Mouse (Mus musculus) hindbrain, embryonic 15.5 days (tissue): ENCODE measurements around the gene Map3k7. TPM values are rescaled to one million over a fixed set of nuclear protein-coding genes. Genes with fewer than 3 reads are reported as not detected.

Experiments
- ATAC-seq: fragments of 200-750 bp; cut with Nextera tagmentation; 2 replicates; pipeline ENCODE4 v1.8.0; 2017; ENCODE audit warnings: low read depth, moderate number of reproducible peaks, moderate TSS enrichment; ENCODE audit not compliant: low FRiP score
- H3K27ac ChIP-seq: fragments of 300-500 bp; sonication (generic); replicated peaks from 2 replicates; pipeline ENCODE4 v1.5.1; 2015; ENCODE audit warnings: mild to moderate bottlenecking, inconsistent platforms
- H3K27me3 ChIP-seq: fragments of 300-500 bp; sonication (generic); 2 replicates; pipeline ENCODE4 v1.6.1; 2015; ENCODE audit warnings: control low read depth, inconsistent platforms
- H3K36me3 ChIP-seq: fragments of 300-500 bp; sonication (generic); 2 replicates; pipeline ENCODE4 v1.6.1; 2015; ENCODE audit warnings: control low read depth, inconsistent platforms
- H3K4me1 ChIP-seq: fragments of 300-500 bp; sonication (generic); replicated peaks from 2 replicates; pipeline ENCODE4 v1.6.1; 2015; ENCODE audit warnings: control low read depth, inconsistent platforms
- H3K4me2 ChIP-seq: fragments of 300-500 bp; sonication (generic); 2 replicates; pipeline ENCODE4 v1.6.1; 2015; ENCODE audit warnings: moderate library complexity, mild to moderate bottlenecking, inconsistent platforms
- H3K4me3 ChIP-seq: fragments of 300-500 bp; sonication (generic); 2 replicates; pipeline ENCODE4 v1.5.1; 2015; ENCODE audit warnings: mild to moderate bottlenecking, inconsistent platforms
- H3K9ac ChIP-seq: fragments of 300-500 bp; sonication (generic); 2 replicates; pipeline ENCODE4 v1.6.1; 2015; ENCODE audit warnings: inconsistent platforms
- H3K9me3 ChIP-seq: fragments of 300-500 bp; sonication (generic); 2 replicates; pipeline ENCODE4 v1.6.1; 2016; ENCODE audit warnings: control low read depth, inconsistent platforms
- WGBS: fragments of 180-500 bp; shearing (Covaris S2); methylation state at CpG from one replicate; pipeline ENCODE4 v1.1.7; 2015; 5-methylcytosine and 5-hydroxymethylcytosine counted together
- polyA plus RNA-seq: library from polyadenylated mRNA; unstranded; fragments of >200 nt; fragmentation: Nextera tagmentation; extraction: Ambion mirVana; gene quantifications from 2 replicates; pipeline ENCODE4 v1.2.1, GENCODE M21; 2015

Map3k7 gene
- polyA plus RNA-seq = 24.3 and 24.9 TPM in 2 replicates

DNA sequence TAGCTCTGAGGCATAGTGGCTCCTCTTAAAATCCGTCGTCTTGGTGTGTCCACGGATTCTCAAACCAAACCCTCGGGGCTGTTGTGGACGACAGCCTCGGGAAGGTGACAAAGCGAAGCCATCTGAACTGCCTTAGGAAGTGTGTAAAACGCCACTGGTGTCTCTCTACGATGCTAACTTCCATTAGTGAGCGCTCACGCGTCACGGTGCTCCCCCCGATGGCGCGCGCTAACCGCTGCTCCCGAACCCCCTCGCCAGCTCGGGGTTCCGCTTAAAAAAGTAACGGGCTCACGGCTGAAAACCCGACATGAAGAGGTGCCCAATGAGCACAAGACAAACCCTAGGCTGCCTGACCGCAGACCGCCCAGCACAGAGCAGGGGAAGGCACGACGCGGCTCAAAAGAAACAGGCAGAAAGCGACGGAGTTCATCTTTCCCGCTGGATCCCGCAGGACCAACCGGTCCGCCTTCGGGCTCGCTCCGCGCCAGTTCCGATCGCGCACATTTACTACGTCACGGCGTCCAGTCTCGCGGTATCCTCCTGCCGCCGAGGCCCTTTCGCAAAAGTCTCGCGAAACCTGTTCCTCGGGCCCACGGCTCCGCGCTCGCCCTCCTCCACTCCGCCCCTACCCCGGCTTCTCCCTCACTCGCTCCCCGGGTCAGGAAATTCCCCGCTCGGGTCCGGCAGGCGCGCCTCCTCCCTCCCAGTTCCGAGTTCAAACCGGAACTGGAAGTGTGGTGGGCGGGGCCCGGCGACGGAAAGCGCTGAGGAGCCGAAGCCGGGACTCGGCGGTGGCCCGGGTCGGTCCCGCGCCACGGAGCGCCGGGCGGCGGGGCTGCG is at the start of gene Map3k7:
Gene Map3k7 (plus strand): TSS at position 744 of the 840 bp plus-strand sequence.
- Histone ChIP-seq H3K4me2 (peak within 1 kb of the TSS; percentile 78), H3K27ac (peak within 1 kb of the TSS; percentile 98), H3K27me3 (no peaks in the 10 kb centered on the region), H3K9me3 (no peaks in the 10 kb centered on the region), H3K36me3 (no peaks in the 10 kb centered on the region), H3K9ac (peak within 1 kb of the TSS; percentile 89), H3K4me3 (peak within 1 kb of the TSS; percentile 85), H3K4me1 (peaks cover 26% of the 10 kb centered on the region)
- WGBS = under 1% methylated on average over 88 of the region's 88 CpGs
- ATAC-seq = peak; percentile 95

DNA sequence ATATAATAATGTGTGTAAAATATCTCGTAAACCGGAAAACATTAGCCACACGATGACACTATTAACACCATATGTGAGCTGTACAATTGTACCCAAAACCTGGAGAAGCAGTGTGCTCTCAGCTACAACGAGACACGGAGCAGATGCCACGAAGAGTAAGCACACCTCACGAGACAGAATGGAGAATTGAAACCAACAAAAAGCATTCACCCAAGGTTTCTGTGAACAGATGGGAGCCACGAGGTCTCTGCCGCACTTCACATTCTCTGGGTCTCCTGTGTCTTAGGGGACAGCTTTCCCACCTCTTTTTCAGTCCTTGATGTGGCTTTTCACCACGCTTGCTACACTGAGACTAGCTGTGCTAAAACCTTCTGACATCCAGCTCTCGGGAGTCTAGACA is 48.8 kb upstream of the Map3k7 start:
- no peak overlapping the region for H3K4me3 ChIP-seq
- ATAC-seq = no peak
- no peaks in the 10 kb centered on the region for H3K36me3 ChIP-seq
- H3K4me1 ChIP-seq = no peaks in the 10 kb centered on the region
- no peaks in the 10 kb centered on the region for H3K9me3 ChIP-seq
- H3K9ac ChIP-seq = no peak overlapping the region
- H3K27ac ChIP-seq = no peak overlapping the region
- H3K4me2 ChIP-seq = no peak overlapping the region
- WGBS = 67% methylated on average over 11 of the region's 11 CpGs
- H3K27me3 ChIP-seq = no peaks in the 10 kb centered on the region

GRCm38 (mm10) chr4:31918717-31919116 is 45.2 kb upstream of the Map3k7 start:
- WGBS = 84% methylated on average over 5 of the region's 5 CpGs
- Histone ChIP-seq H3K27ac (no peak overlapping the region), H3K27me3 (no peaks in the 10 kb centered on the region), H3K4me2 (no peak overlapping the region), H3K4me1 (no peaks in the 10 kb centered on the region), H3K36me3 (no peaks in the 10 kb centered on the region), H3K9me3 (no peaks in the 10 kb centered on the region), H3K9ac (no peak overlapping the region), H3K4me3 (no peak overlapping the region)
- ATAC-seq = no peak

DNA sequence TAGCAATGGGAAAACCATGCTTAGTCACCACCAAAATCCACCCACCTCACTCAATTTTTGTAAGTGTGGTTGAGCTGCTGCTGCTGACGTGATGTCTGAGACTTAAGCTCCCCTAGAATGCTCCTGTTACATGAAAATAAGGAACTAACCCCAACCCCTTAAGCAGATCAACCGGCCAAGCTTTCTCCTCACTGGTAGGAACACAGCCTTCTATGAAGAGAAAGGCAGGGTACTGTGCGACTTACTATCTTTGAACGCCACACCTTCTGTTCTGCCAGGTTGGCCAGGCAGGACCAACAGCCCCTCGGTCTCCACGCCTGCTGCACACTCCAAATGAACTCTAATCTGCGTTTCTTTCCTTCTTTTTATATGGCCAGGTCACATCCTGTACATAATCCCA is 41.7 kb upstream of the Map3k7 start:
- no peak for ATAC-seq
- H3K9ac ChIP-seq = no peak overlapping the region
- H3K4me1 ChIP-seq = peaks cover 6% of the 10 kb centered on the region
- no peak overlapping the region for H3K4me3 ChIP-seq
- no peak overlapping the region for H3K4me2 ChIP-seq
- WGBS = 66% methylated on average over 7 of the region's 7 CpGs
- no peak overlapping the region for H3K27ac ChIP-seq
- no peaks in the 10 kb centered on the region for H3K9me3 ChIP-seq
- H3K27me3 ChIP-seq = no peaks in the 10 kb centered on the region
- H3K36me3 ChIP-seq = no peaks in the 10 kb centered on the region

DNA sequence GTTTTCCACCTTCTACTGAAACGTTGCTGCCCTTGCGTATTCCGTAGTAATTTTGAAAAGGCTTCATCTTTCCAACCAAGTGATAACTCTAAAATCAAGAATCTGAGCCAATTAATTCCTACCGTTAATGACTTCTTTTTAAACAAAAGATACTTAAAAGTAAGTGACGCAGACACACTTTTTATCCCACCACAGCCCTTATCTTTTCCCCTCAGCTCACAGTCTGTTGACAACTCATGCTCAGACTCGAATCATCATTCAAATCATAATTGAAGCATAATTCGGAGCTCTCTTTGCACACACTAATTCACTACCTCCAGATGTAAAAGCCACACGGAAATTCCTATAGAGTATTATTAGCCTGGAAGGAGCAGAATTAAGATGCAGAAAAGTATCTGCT is 40.5 kb upstream of the Map3k7 start:
- Histone ChIP-seq H3K36me3 (no peaks in the 10 kb centered on the region), H3K27ac (no peak overlapping the region), H3K9ac (no peak overlapping the region), H3K4me3 (no peak overlapping the region), H3K4me2 (no peak overlapping the region), H3K27me3 (no peaks in the 10 kb centered on the region), H3K4me1 (peaks cover 6% of the 10 kb centered on the region), H3K9me3 (no peaks in the 10 kb centered on the region)
- ATAC-seq = no peak
- 72% methylated on average over 8 of the region's 8 CpGs for WGBS

DNA sequence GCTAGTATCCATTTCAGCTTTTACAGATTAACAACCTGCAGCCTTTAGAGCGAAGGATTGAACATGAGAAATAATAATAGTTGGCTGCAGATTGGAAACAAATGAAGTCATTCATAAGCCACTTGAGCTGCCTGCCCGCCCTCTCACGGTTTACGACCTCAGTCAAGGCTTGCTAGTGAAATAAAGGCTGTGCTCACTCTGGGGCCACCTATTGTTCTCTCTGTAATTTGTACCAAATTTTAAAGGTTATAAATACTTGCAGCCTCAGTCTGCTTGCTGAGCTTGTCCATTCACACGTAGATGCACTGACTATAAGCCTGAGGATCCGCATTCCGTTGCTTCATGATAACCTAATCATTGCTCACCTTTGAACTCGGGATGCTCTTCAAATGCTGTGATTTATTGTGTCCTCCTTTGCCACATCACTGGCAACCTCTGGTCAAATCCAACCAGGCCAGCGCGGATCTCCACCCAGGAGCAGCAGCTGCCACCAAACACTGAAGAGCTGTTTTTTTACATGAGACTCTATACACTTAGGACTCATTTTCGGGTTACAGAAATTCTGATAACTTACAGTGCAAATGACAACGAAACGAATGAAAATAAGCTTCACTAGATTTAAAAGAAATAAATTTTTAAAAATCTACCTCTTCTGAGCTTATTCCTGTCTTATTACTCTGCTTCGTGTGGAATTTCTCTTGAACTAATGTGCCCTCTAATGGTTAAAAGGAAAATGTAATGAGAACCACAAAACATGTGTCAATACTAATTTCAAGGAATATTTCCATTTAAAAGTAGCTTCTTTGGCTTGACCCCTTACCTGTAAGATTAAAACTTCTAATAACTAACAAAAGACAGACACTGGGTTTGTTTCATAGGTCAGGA is 39.4 kb upstream of the Map3k7 start:
- no peak overlapping the region for H3K9ac ChIP-seq
- no peaks in the 10 kb centered on the region for H3K9me3 ChIP-seq
- no peaks in the 10 kb centered on the region for H3K36me3 ChIP-seq
- 0 out of 2 replicates have a peak, but pooled peaks have one; percentile 42 for ATAC-seq
- no peaks in the 10 kb centered on the region for H3K27me3 ChIP-seq
- H3K4me3 ChIP-seq = no peak overlapping the region
- 31% methylated on average over 14 of the region's 14 CpGs for WGBS
- H3K27ac ChIP-seq = no peak overlapping the region
- H3K4me2 ChIP-seq = peak overlapping the region; percentile 37
- peaks cover 6% of the 10 kb centered on the region for H3K4me1 ChIP-seq

GRCm38 (mm10) chr4:31933171-31933570 is 30.7 kb upstream of the Map3k7 start:
- Histone ChIP-seq H3K9me3 (no peaks in the 10 kb centered on the region), H3K4me1 (peaks cover 20% of the 10 kb centered on the region), H3K9ac (no peak overlapping the region), H3K36me3 (no peaks in the 10 kb centered on the region), H3K4me2 (no peak overlapping the region), H3K4me3 (no peak overlapping the region), H3K27me3 (no peaks in the 10 kb centered on the region), H3K27ac (no peak overlapping the region)
- WGBS = 58% methylated on average over 3 of the region's 3 CpGs
- ATAC-seq = no peak

- Histone ChIP-seq H3K4me3 (no peak overlapping the region), H3K27ac (no peak overlapping the region), H3K9ac (no peak overlapping the region), H3K4me2 (peak overlapping the region; percentile 98; the same call in 1 of the 2 replicates), H3K27me3 (no peaks in the 10 kb centered on the region), H3K36me3 (no peaks in the 10 kb centered on the region), H3K4me1 (peaks cover 23% of the 10 kb centered on the region), H3K9me3 (no peaks in the 10 kb centered on the region)
- WGBS = 60% methylated on average over 3 of the region's 3 CpGs
- ATAC-seq = no peak
Measured at GRCm38 (mm10) chr4:31935831-31936306, 28.0 kb upstream of the Map3k7 start.

GRCm38 (mm10) chr4:31936358-31936757 is 27.5 kb upstream of the Map3k7 start:
- H3K9me3 ChIP-seq = no peaks in the 10 kb centered on the region
- H3K27me3 ChIP-seq = no peaks in the 10 kb centered on the region
- no peak overlapping the region for H3K27ac ChIP-seq
- whole genome bisulfite sequencing = 5% methylated on average over 8 of the region's 8 CpGs
- H3K36me3 ChIP-seq = no peaks in the 10 kb centered on the region
- no peak overlapping the region for H3K9ac ChIP-seq
- peaks cover 23% of the 10 kb centered on the region for H3K4me1 ChIP-seq
- H3K4me3 ChIP-seq = no peak overlapping the region
- H3K4me2 ChIP-seq = peak overlapping the region; percentile 98
- no peak for ATAC-seq

GRCm38 (mm10) chr4:31936911-31937375 is 27.0 kb upstream of the Map3k7 start:
- peak overlapping the region; percentile 98 for H3K4me2 ChIP-seq
- H3K27me3 ChIP-seq = no peaks in the 10 kb centered on the region
- H3K4me1 ChIP-seq = peaks cover 23% of the 10 kb centered on the region
- H3K9ac ChIP-seq = peak overlapping the region; percentile 57
- no peaks in the 10 kb centered on the region for H3K9me3 ChIP-seq
- 0 out of 2 replicates have a peak overlapping the region, but pooled peaks have one; percentile 51 for H3K27ac ChIP-seq
- H3K4me3 ChIP-seq = peak overlapping the region; percentile 46
- WGBS = 2% methylated on average over 15 of the region's 15 CpGs
- no peaks in the 10 kb centered on the region for H3K36me3 ChIP-seq
- ATAC-seq = no peak; the same call in 1 of the 2 replicates

DNA sequence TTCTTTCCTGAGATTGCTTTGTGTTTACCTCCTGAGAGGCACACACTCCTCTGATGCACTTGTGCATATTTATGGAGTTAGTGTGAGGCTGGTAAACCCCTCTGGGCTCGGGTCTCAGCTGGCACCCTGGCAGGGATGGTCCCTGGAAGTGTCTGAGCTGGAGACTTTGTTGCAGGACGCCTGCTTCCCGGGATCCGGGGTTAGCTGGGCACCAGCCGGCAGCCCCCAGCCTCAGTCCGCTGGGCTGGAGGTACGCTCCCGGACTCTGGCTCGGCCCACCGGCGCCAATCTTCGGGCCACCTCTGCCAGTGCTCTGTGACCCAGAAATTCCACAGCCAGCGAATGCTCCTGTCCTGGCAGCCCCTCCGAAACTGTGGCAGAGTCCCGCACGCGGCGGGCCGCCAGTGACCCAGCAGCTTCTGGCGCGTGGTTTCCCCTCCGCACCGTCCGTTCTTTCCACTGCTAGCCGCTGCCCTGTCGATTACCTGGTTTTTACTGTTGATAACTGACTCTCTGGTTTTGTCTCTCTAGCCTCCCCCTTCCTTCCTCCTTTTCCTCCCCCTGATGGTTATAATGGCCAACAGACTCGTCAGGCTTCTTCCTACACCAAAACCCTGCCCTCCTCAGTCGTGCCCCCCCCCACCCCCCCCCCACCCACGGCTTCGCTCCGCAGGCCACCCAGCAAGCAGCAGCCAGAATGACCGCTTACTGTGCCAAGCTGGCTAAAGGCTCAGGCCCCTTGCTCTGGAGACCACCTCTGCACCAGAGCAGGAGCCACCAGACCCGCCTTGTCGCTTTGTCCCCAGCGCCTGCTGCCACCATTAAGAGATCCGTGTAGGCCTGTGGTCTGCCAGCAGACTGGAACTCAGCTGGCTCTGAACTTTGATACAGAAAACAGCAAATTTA is 26.3 kb upstream of the Map3k7 start:
- Histone ChIP-seq H3K27ac (peak overlapping the region; percentile 51), H3K4me2 (peak overlapping the region; percentile 98), H3K9ac (peak overlapping the region; percentile 57), H3K27me3 (no peaks in the 10 kb centered on the region), H3K36me3 (no peaks in the 10 kb centered on the region), H3K4me3 (peak overlapping the region; percentile 46), H3K4me1 (peaks cover 23% of the 10 kb centered on the region), H3K9me3 (no peaks in the 10 kb centered on the region)
- WGBS = 3% methylated on average over 30 of the region's 36 CpGs
- peak; percentile 77 for ATAC-seq
